Mouse (Mus musculus) frontal cortex, adult 2 months (tissue): ENCODE results near the gene Cmip. TPM values are rescaled to one million over a fixed set of nuclear protein-coding genes. Genes with fewer than 3 reads are reported as not detected.

Experiments
- DNase-seq, 2 experiments: peaks; one replicate each; pipeline ENCODE4 v3.0.0; 2022; ENCODE audit warnings: low spot score in 1 of 2; ENCODE audit errors: extremely low spot score in 1 of 2
- polyA plus RNA-seq: library from polyadenylated mRNA; depleted of rRNA; stranded (reverse); fragments of >200 nt; gene quantifications from 2 replicates; pipeline ENCODE4 v1.2.3, GENCODE M21; 2012; rRNA removed

Gene Cmip
- 140 and 159 TPM in 2 replicates for polyA plus RNA-seq

DNA sequence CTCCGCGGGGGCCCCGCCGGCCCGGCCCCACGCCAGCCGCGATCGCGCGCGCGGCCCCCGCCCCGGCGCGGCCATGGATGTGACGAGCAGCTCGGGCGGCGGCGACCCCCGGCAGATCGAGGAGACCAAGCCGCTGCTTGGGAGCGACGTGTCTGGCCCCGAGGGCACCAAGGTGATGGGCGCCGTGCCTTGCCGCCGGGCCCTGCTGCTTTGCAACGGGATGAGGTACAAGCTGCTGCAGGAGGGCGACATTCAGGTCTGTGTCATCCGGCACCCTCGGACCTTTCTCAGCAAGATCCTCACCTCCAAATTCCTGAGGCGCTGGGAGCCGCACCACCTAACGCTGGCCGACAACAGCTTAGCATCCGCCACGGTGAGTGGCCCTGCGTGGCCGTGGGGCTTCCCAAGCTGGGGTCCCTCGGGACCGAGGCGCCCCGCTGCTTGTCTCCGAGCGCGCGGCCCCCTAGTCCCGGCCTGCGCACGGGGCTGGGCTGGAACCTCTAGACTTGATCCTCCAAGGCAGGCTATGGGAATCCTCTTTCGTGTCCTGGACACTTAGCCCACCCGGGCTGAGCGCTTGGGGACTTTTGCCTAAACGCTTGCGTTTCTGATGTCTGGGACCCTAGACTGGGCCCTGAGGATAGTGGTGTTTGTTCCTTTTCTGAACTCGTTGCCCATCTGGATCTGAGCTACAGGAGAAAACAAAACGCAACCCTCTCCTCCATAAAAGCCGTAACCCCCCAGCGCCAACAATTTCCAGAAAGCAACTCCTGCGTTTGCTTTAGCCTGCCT is at the start of gene Cmip:
TSS of gene Cmip (plus strand) at position 36 of the 792 bp plus-strand sequence.
- DNase-seq: no peak

DNA sequence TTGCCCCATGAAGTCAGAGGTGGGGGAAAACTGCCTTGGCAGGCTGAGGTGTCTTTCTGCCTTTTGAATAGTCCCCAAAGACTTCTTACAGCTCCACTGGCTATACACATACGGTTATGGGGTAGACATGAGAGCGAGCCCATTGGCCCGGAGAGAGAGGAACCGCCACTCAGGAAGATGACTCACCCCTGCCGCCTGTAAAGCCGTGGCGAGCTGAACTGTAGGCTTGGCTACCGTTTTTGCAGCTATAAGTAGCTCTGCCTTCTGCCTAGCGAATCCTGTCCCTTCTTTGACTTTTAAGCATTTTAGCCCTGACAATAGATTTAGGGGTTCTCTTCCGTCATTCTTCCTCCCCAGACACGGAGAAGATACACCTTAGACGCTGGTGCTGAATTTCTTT is 47.7 kb upstream of the Cmip start:
- no peak for DNase-seq

DNA sequence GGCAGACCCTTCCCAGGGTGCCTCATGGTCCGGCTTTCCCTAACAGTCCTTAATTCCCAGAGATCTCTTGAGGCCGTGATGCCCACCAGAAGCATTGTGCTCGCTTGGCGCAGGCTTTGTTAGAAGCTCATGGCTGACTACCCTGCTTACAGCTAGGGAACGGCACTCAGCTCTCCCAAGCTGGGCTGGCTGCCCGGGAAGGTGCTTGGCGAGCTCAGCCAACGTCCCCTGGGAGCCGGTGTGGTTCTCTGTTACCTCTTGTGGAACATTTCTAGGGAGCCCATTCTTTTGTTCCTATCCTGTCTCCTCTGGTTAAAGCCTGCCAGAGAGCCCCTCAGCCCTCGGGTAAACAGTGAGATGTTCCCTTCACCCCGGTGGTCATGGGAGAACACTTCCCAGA is 44.8 kb upstream of the Cmip start:
- no peak for DNase-seq

DNA sequence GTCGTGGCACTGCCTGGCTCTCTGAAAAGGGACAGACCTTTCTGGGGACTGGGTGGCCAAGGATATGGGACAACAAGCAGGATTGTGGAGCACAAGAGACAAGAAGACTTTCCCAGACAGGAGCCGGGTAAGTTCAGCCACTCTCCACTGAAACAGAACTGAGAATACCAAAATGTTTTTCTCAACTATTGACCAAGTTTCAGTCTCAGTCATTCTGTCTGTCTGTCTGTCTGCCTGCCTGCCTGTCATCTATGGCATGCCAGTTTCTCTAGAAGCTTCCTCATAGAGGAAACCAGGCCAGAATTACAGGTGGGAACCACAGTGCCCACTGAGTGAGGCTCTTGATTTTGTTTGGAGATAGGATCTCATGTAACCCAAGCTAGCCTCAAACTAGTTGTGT is 39.1 kb upstream of the Cmip start:
- DNase-seq: no peak

DNA sequence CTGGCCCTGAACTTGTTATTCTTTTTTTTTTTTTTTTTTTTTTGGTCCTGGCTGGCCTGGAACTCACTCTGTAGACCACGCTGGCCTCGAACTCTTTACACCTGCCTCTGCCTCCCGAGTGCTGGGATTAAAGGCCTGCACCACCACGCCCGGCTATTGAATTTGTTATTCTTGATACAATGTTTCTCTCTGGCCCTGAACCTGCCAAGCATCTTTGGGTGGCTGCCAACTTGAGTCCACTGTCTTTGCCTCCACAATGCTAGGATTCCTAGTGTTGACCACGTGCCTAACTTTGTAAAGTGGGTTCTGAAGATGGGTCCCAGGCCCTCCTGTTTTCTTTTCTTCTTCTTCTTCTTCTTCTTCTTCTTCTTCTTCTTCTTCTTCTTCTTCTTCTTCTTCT is 34.5 kb upstream of the Cmip start:
- no peak for DNase-seq

GRCm38 (mm10) chr8:117224630-117225029 is 32.2 kb upstream of the Cmip start:
- DNase-seq: peak; percentile 61 to 96

GRCm38 (mm10) chr8:117226306-117226705 is 30.6 kb upstream of the Cmip start:
- DNase-seq: no peak

- no peak for DNase-seq
Measured at GRCm38 (mm10) chr8:117227339-117227738, 29.5 kb upstream of the Cmip start.

- DNase-seq: no peak
Measured at GRCm38 (mm10) chr8:117233199-117233598, 23.7 kb upstream of the Cmip start.

GRCm38 (mm10) chr8:117236531-117236930 is 20.3 kb upstream of the Cmip start:
- no peak for DNase-seq

GRCm38 (mm10) chr8:117240326-117240725 is 16.5 kb upstream of the Cmip start:
- DNase-seq: no peak

GRCm38 (mm10) chr8:117240841-117241494 is 15.9 kb upstream of the Cmip start:
- DNase-seq: no peak

- DNase-seq: no peak
Measured at GRCm38 (mm10) chr8:117241848-117242247, 15.0 kb upstream of the Cmip start.

DNA sequence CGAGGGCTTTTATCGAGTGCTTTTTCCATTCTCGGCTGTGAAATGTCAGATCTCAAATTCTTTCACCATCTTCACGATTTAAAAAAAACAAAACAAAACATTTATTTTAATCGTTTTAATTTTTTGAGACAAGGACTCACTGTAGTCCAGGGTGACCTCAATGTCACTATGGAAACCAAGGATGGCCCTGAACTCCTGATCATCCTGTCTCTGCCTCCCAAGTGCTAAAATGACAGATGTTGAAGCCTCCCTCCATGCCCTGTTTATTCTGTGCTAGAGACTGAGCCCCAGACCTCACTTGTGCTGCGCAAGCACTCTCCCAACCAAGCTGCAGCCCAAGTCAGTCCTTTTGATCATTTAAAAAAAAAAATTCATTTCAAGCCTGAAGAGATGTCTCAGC is 14.6 kb upstream of the Cmip start:
- no peak for DNase-seq

DNA sequence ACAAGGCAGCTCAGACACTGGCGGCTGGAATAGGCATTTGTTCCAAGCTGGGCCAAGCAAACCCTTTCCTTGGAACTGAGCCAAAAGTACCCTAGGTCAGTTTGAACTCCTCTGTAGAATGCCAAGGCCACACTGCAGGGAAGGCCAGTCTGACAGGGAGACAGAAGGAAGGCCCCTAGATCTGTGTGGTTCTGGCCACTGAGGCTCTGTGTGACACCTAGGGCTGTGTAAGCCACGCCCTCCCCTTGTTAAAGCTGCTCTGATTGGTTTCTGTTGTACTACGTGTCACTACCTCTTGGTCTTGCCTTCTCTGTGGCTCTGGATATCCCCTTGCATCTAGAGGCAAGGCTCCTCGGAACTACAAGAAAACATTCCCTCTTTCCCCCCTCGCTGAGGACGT is 12.3 kb upstream of the Cmip start:
- no peak for DNase-seq

- DNase-seq: no peak
Measured at GRCm38 (mm10) chr8:117248341-117248740, 8.5 kb upstream of the Cmip start.

- DNase-seq: no peak
Measured at GRCm38 (mm10) chr8:117251086-117251681, 5.7 kb upstream of the Cmip start.

DNA sequence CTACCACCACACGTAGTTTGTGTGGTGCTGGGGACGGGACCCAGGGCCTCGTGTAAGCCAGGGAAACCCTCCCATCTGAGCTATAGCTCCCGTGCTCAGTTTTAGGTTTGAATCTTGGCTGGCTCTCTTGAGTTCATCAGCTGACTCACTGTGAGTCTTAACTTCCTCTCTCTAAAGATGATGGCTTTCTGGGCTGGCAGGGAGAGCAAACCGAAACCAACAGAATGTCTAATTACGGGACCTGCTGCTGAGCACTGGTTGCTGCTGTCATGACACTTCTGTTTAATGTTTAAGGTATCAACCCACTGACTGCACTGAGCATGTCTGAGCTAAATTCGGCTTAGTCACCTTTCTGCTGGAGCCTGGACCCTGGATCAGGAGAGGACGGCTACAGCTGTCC is 4.2 kb upstream of the Cmip start:
- no peak for DNase-seq

- DNase-seq: no peak
Measured at GRCm38 (mm10) chr8:117253390-117254269, 3.2 kb upstream of the Cmip start.

DNA sequence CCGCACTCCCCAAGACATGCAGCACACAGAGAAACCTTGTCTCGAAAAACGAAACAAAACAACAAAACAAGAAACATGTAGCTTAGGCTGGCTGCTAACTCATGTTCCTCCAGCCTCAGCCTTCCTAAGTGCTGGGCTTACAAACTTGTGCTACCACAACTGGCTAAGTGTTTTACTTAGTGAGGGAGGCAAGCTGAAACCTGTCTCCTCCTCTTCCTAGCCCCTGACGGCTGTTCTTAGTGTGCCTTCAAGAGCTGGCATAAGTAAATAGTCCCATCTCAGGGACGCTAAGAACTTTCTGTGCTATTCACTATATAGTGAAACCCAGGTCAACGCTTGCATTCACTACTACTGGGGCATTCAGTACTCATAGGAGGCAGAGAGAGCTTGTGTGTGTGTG is 2.4 kb upstream of the Cmip start:
- no peak for DNase-seq
